8 mouse cellular contexts compared by ENCODE assay signal in genomic region chr17:72603118-72603885, GRCm38 (mm10). TPM values are rescaled to one million over a fixed set of nuclear protein-coding genes. Genes with fewer than 3 reads are reported as not detected.
DNase-seq lines count a peak whose midpoint lies in the region; ATAC-seq lines count a peak whose summit lies in the region.

No protein-coding gene starts in this region.

- peak overlapping the region; percentile 62 for H3K4me3 ChIP-seq in embryonic facial prominence, embryonic 10.5 days
- 0 out of 2 replicates have a peak overlapping the region, but pooled peaks have one; percentile 4 for H3K4me3 ChIP-seq in intestine, embryonic 16.5 days (ENCODE audit: low read length)
- peak overlapping the region; percentile 55 for H3K4me3 ChIP-seq in limb, embryonic 10.5 days
- peak overlapping the region; percentile 57 for H3K4me3 ChIP-seq in midbrain, embryonic 11.5 days (ENCODE audit: low read depth, low read length)

- no peak overlapping the region for H3K27ac ChIP-seq in embryonic facial prominence, embryonic 10.5 days (replicated peaks)
- H3K27ac ChIP-seq in intestine, embryonic 16.5 days (ENCODE audit: low read length) = no peak overlapping the region
- H3K27ac ChIP-seq in limb, embryonic 10.5 days = no peak overlapping the region
- H3K27ac ChIP-seq in midbrain, embryonic 11.5 days (ENCODE audit: low read depth, low read length) = no peak overlapping the region

- WGBS in embryonic facial prominence, embryonic 10.5 days = 1% methylated on average over 40 of the region's 40 CpGs
- 3% methylated on average over 40 of the region's 40 CpGs for WGBS in intestine, embryonic 16.5 days
- WGBS in limb, embryonic 10.5 days = under 1% methylated on average over 40 of the region's 40 CpGs
- under 1% methylated on average over 40 of the region's 40 CpGs for WGBS in midbrain, embryonic 11.5 days

- H3K9ac ChIP-seq in intestine, embryonic 16.5 days (ENCODE audit: low read depth, low read length) = no peak overlapping the region
- 0 out of 2 replicates have a peak overlapping the region, but pooled peaks have one; percentile 12 for H3K9ac ChIP-seq in midbrain, embryonic 11.5 days (ENCODE audit: low read length)

- peaks cover 22% of the 10 kb centered on the region for H3K4me1 ChIP-seq in embryonic facial prominence, embryonic 10.5 days
- H3K4me1 ChIP-seq in intestine, embryonic 16.5 days (ENCODE audit: control insufficient read depth, insufficient read depth, low read length) = peaks cover 12% of the 10 kb centered on the region
- peaks cover 18% of the 10 kb centered on the region for H3K4me1 ChIP-seq in limb, embryonic 10.5 days
- H3K4me1 ChIP-seq in midbrain, embryonic 11.5 days (ENCODE audit: control insufficient read depth, insufficient read depth, low read length) = peaks cover 14% of the 10 kb centered on the region

- peaks cover 42% of the 10 kb centered on the region for H3K27me3 ChIP-seq in embryonic facial prominence, embryonic 10.5 days (replicated peaks; ENCODE audit: low read depth, poor library complexity, severe bottlenecking)
- peaks cover 22% of the 10 kb centered on the region for H3K27me3 ChIP-seq in intestine, embryonic 16.5 days (replicated peaks; ENCODE audit: control insufficient read depth, insufficient read depth, low read length)
- peaks cover 38% of the 10 kb centered on the region for H3K27me3 ChIP-seq in limb, embryonic 10.5 days (ENCODE audit: low read depth, poor library complexity, severe bottlenecking)
- H3K27me3 ChIP-seq in midbrain, embryonic 11.5 days (ENCODE audit: control insufficient read depth, insufficient read depth, low read length) = peaks cover 25% of the 10 kb centered on the region

- no peaks in the 10 kb centered on the region for H3K36me3 ChIP-seq in embryonic facial prominence, embryonic 10.5 days (replicated peaks)
- H3K36me3 ChIP-seq in intestine, embryonic 16.5 days (ENCODE audit: control insufficient read depth, insufficient read depth, low read length) = no peaks in the 10 kb centered on the region
- no peaks in the 10 kb centered on the region for H3K36me3 ChIP-seq in limb, embryonic 10.5 days
- H3K36me3 ChIP-seq in midbrain, embryonic 11.5 days (ENCODE audit: control insufficient read depth, insufficient read depth, low read length) = no peaks in the 10 kb centered on the region

- DNase-seq in adrenal gland, postnatal 14 days = peak; percentile 91
- peak; percentile 93 for DNase-seq in embryonic facial prominence, embryonic 10.5 days (ENCODE audit: low spot score)
- DNase-seq in heart, adult 18-20 months = peak; percentile 51 to 82
- peak; percentile 96 for DNase-seq in limb, embryonic 10.5 days (ENCODE audit: low spot score)
- peak; percentile 99 for DNase-seq in midbrain, embryonic 11.5 days (ENCODE audit: low spot score, missing footprints)
- DNase-seq in spleen, postnatal 10 days (ENCODE audit: low spot score in 2 of 2) = peak; percentile 31 to 77

- peak; percentile 84 for ATAC-seq in intestine, embryonic 16.5 days
- ATAC-seq in midbrain, embryonic 11.5 days (ENCODE audit: low FRiP score) = peak; percentile 58
- ATAC-seq in activated CD4-positive, CD25-positive, alpha-beta regulatory T cell, adult 4 months = no peak

- H3K4me2 ChIP-seq in intestine, embryonic 16.5 days (ENCODE audit: low read depth, low read length) = peak overlapping the region; percentile 88; the same call in 1 of the 2 replicates
- H3K4me2 ChIP-seq in midbrain, embryonic 11.5 days = peak overlapping the region; percentile 97

- H3K9me3 ChIP-seq in embryonic facial prominence, embryonic 10.5 days = no peaks in the 10 kb centered on the region
- no peaks in the 10 kb centered on the region for H3K9me3 ChIP-seq in intestine, embryonic 16.5 days (ENCODE audit: control insufficient read depth, low read length)
- H3K9me3 ChIP-seq in limb, embryonic 10.5 days (replicated peaks) = no peaks in the 10 kb centered on the region
- H3K9me3 ChIP-seq in midbrain, embryonic 11.5 days (ENCODE audit: control insufficient read depth, low read length) = no peaks in the 10 kb centered on the region

RNA-seq across cellular contexts. Expression of gene Alk, which starts 1.1 kb away (rescaled TPM):
- 0.30 TPM in 1 of 2 replicates, not detected in the other for total RNA-seq in adrenal gland, postnatal 14 days (2021)
- polyA plus RNA-seq in embryonic facial prominence, embryonic 10.5 days (2016; fragmentation: Nextera tagmentation; extraction: Ambion mirVana) = 0.23 and 0.40 TPM in 2 replicates
- not detected for total RNA-seq in heart, adult 18-20 months (2021)
- polyA plus RNA-seq in intestine, embryonic 16.5 days (2015; fragmentation: Nextera tagmentation; extraction: Ambion mirVana) = 0.59 and 0.75 TPM in 2 replicates
- polyA plus RNA-seq in limb, embryonic 10.5 days (2016; fragmentation: Nextera tagmentation; extraction: Ambion mirVana) = 0.04 TPM in 1 of 2 replicates, not detected in the other
- polyA plus RNA-seq in midbrain, embryonic 11.5 days (2014; fragmentation: Nextera tagmentation; extraction: Ambion mirVana) = 0.18 TPM in 2 replicates
- under 1 TPM in 1 of 2 experiments, not detected in 1; 0.34 TPM for polyA plus RNA-seq in activated CD4-positive, CD25-positive, alpha-beta regulatory T cell, adult 4 months (2017; shearing (Covaris generic))

Comparison
In these comparisons a context has a peak if more than half of its experiments do, and no peak if none do; other contexts are left out.
1. H3K4me3 ChIP-seq: peak in every context shown above with its lines; median percentile 62 in embryonic facial prominence, embryonic 10.5 days; 57 in midbrain, embryonic 11.5 days; 55 in limb, embryonic 10.5 days; 4 in intestine, embryonic 16.5 days.